Mouse (Mus musculus) liver, embryonic 14 days (tissue): Measurements from ENCODE around the gene Olfr836. TPM values are rescaled to one million over a fixed set of nuclear protein-coding genes. Genes with fewer than 3 reads are reported as not detected.

Experiments
- polyA plus RNA-seq: library from polyadenylated mRNA; depleted of rRNA; stranded (reverse); fragments of >200 nt; gene quantifications from 2 replicates; pipeline ENCODE4 v1.2.3, GENCODE M21; 2012; rRNA removed

Olfr836 gene
- polyA plus RNA-seq = not detected in 2 replicates

DNA sequence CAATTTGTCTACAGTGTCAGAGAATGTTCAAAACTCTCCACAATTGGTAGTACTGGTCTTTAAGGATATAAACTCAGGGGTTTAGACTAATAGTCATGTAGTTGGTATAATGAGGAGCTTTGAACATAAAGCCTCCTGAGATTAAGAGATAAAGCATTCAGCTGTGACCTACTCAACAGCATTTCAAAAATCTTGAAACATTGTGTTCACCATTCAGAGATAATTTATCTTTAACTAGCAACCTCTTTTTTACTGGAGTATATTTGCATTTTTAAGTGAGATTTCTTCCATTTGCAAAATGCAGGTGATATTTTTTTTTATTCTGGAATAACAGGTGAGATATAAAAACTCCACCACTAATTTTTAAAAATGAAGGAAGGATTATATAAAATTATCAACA is at the start of gene Olfr836:
Gene Olfr836 (plus strand): TSS at position 301 of the 400 bp plus-strand sequence.

GRCm38 (mm10) chr9:19136017-19136416 is 15.8 kb downstream of the Olfr836 start, which contains the start of gene Olfr837:
Gene Olfr837, plus strand, starts transcription at chr9:19136317.

Other genes starting within 250 kb of the Olfr836 start
- not detected in 2 replicates for gene Olfr830, start 245.7 kb upstream of the Olfr836 start, polyA plus RNA-seq
- not detected in 2 replicates for gene Olfr832, start 183.3 kb upstream of the Olfr836 start, polyA plus RNA-seq
- gene Olfr834, start 132.4 kb upstream of the Olfr836 start, polyA plus RNA-seq = not detected in 2 replicates
- gene Olfr835, start 87.6 kb upstream of the Olfr836 start, polyA plus RNA-seq = not detected in 2 replicates
- gene Olfr837, start 15.9 kb downstream of the Olfr836 start, polyA plus RNA-seq = not detected in 2 replicates
- gene Olfr839-ps1, start 56.9 kb downstream of the Olfr836 start, polyA plus RNA-seq = not detected in 2 replicates
- not detected in 2 replicates for gene Olfr843, start 131.6 kb downstream of the Olfr836 start, polyA plus RNA-seq
- gene Olfr844, start 196.0 kb downstream of the Olfr836 start, polyA plus RNA-seq = not detected in 2 replicates
- gene Olfr845, start 216.1 kb downstream of the Olfr836 start, polyA plus RNA-seq = not detected in 2 replicates
- not detected in 2 replicates for gene Olfr846, start 243.6 kb downstream of the Olfr836 start, polyA plus RNA-seq